Mouse (Mus musculus) ES-Bruce4 (cell line): ENCODE results near the gene Hoxb6. TPM values are rescaled to one million over a fixed set of nuclear protein-coding genes. Genes with fewer than 3 reads are reported as not detected.

Source experiments
- H3K27ac ChIP-seq: 2 replicates; pipeline ENCODE4 v1.5.1; 2012; ENCODE audit warnings: low read length, inconsistent platforms; ENCODE audit not compliant: insufficient read depth
- H3K27me3 ChIP-seq: 2 replicates; pipeline ENCODE4 v1.6.1; 2012; ENCODE audit warnings: mild to moderate bottlenecking, low read length, inconsistent platforms; ENCODE audit not compliant: control insufficient read depth, poor library complexity, insufficient read depth, severe bottlenecking
- H3K36me3 ChIP-seq: 2 replicates; pipeline ENCODE4 v1.6.1; 2012; ENCODE audit warnings: inconsistent platforms, mild to moderate bottlenecking, low read length, moderate library complexity; ENCODE audit not compliant: control insufficient read depth, poor library complexity, insufficient read depth, severe bottlenecking
- H3K4me1 ChIP-seq: one replicate; pipeline ENCODE4 v1.8.1; 2011; ENCODE audit warnings: low read length; ENCODE audit not compliant: control insufficient read depth, insufficient read depth
- H3K4me3 ChIP-seq: 2 replicates; pipeline ENCODE4 v1.5.1; 2011; ENCODE audit warnings: low read depth, mild to moderate bottlenecking, low read length
- H3K9ac ChIP-seq: 2 replicates; pipeline ENCODE4 v1.6.1; 2012; ENCODE audit warnings: low read depth, mild to moderate bottlenecking, inconsistent platforms; ENCODE audit not compliant: poor library complexity, severe bottlenecking
- H3K9me3 ChIP-seq: replicated peaks from 2 replicates; pipeline ENCODE4 v1.6.1; 2012; ENCODE audit warnings: mild to moderate bottlenecking, low read length, inconsistent platforms; ENCODE audit not compliant: control insufficient read depth, poor library complexity, insufficient read depth, severe bottlenecking
- CTCF ChIP-seq: IDR thresholded peaks from one replicate; pipeline ENCODE4 v1.8.1; 2011; ENCODE audit warnings: low read depth, low read length
- EP300 ChIP-seq: IDR thresholded peaks from 2 replicates; pipeline ENCODE4 v1.6.1; 2011; ENCODE audit warnings: low read depth, low read length; ENCODE audit not compliant: insufficient read depth
- POLR2A ChIP-seq: IDR thresholded peaks from one replicate; pipeline ENCODE4 v1.8.1; 2011; ENCODE audit warnings: low read length; ENCODE audit not compliant: insufficient read depth
- polyA plus RNA-seq: library from polyadenylated mRNA; stranded (reverse); fragments of >200 nt; gene quantifications from 2 replicates; pipeline ENCODE4 v1.2.4, GENCODE M21; 2011; ENCODE audit warnings: low read depth; ENCODE audit not compliant: missing spikeins, insufficient read depth, insufficient read length

Hoxb6 gene
- polyA plus RNA-seq, 1 experiment, result not detected

- TF ChIP-seq EP300 (no peak), CTCF (peak; percentile 70)
- Histone ChIP-seq H3K4me3 (no peak overlapping the region), H3K27me3 (peaks cover 52% of the 10 kb centered on the region), H3K9me3 (no peaks in the 10 kb centered on the region), H3K36me3 (no peaks in the 10 kb centered on the region), H3K4me1 (no peaks in the 10 kb centered on the region), H3K27ac (no peak overlapping the region), H3K9ac (no peak overlapping the region)
Observed at GRCm38 (mm10) chr11:96278773-96279172, 13.5 kb upstream of the Hoxb6 start.

GRCm38 (mm10) chr11:96279421-96280233 is 12.6 kb upstream of the Hoxb6 start:
- H3K27me3 ChIP-seq, result peaks cover 53% of the 10 kb centered on the region
- H3K27ac ChIP-seq, result no peak overlapping the region
- no peak for TF ChIP-seq POLR2A
- TF ChIP-seq CTCF, result no peak
- TF ChIP-seq EP300, result no peak
- no peaks in the 10 kb centered on the region for H3K9me3 ChIP-seq
- H3K4me1 ChIP-seq, result no peaks in the 10 kb centered on the region
- H3K4me3 ChIP-seq, result 0 out of 2 replicates have a peak overlapping the region, but pooled peaks have one; percentile 2
- H3K9ac ChIP-seq, result no peak overlapping the region
- no peaks in the 10 kb centered on the region for H3K36me3 ChIP-seq

DNA sequence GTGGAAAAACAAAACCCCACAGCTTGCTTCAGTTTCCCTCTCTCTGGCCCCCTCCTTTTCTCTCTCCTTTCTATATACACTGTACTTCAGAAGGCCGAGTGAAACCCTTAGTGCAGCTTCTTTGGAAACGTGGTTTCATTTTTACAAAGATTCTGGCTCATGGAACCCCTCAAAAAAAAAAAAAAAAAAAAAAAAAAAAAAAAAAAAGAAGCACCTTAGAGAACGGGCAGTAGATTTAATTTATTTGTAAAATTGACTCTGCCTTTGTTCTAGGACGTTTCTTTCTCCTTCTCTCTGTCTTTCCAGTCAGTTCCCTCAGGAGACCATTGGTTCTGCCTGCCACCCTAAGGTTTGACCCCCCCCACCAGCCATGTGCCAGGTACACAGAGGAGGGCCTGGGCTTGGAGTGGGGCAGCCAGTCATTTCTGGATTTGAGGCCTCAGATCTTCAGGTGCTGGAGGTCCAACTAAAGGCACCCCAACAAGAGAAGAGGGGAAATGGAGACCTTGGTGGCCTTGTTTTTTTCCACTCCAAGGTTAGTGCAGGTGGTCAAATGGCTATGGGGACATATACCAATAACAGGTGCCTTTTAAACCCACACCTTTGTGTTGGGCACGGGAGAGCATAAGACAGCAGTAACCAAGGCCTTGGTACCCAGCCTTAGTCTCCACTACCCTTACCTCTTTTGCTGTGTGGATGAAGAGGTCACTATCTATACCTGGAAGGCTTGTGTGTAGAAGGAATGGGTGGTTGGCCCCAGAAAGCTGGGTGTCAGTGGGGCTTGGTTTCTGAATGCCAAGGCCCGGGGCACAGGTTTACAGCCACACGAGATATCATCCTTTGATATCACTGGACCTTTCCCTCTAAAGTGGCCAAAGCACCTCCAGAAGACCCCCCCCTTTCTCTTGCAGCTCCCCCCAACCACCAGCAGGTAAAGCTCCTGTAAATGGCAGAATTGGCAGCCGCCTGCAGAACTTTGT is 11.6 kb upstream of the Hoxb6 start:
- no peak overlapping the region for H3K4me3 ChIP-seq
- H3K9ac ChIP-seq, result no peak overlapping the region
- H3K36me3 ChIP-seq, result no peaks in the 10 kb centered on the region
- H3K27me3 ChIP-seq, result peaks cover 51% of the 10 kb centered on the region
- H3K27ac ChIP-seq, result no peak overlapping the region
- H3K4me1 ChIP-seq, result no peaks in the 10 kb centered on the region
- no peaks in the 10 kb centered on the region for H3K9me3 ChIP-seq
- TF ChIP-seq CTCF, result no peak
- TF ChIP-seq POLR2A, result no peak
- TF ChIP-seq EP300, result no peak

DNA sequence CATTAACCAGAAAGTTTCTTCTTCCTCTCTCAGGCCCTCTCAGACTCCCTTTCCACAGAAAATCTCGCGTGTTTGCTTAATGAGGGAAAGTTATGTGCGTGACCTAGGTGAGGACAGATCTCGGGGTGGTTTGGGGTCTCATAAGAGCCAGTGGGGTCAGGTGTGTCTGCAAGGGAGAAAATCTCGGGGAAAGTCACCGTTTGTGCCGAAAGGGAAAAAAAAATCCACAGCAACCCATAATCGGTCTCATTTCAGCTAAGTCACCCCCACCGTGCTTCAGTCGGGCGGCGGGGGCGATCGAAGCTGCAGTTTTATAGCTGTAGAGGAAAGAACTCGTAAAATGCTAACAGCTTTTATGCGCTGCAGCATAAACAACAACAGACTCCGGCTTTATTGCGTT is 10.9 kb upstream of the Hoxb6 start:
- no peak overlapping the region for H3K4me3 ChIP-seq
- H3K27me3 ChIP-seq, result peaks cover 52% of the 10 kb centered on the region
- H3K27ac ChIP-seq, result no peak overlapping the region
- H3K9me3 ChIP-seq, result no peaks in the 10 kb centered on the region
- no peak overlapping the region for H3K9ac ChIP-seq
- H3K4me1 ChIP-seq, result no peaks in the 10 kb centered on the region
- no peaks in the 10 kb centered on the region for H3K36me3 ChIP-seq
- TF ChIP-seq POLR2A, result no peak
- TF ChIP-seq CTCF, result no peak
- TF ChIP-seq EP300, result no peak

- H3K27ac ChIP-seq, result no peak within 1 kb of the TSS
- TF ChIP-seq EP300 (no peak), POLR2A (no peak), CTCF (no peak)
Observed at GRCm38 (mm10) chr11:96281855-96282570, 10.3 kb upstream of the Hoxb6 start, which contains the start of gene Hoxb8. Gene Hoxb8, plus strand, starts transcription at chr11:96281905.

More at GRCm38 (mm10) chr11:96281855-96282570, 10.3 kb upstream of the Hoxb6 start, which contains the start of gene Hoxb8:
- Histone ChIP-seq H3K9me3 (no peaks in the 10 kb centered on the region), H3K4me3 (no peak within 1 kb of the TSS), H3K4me1 (no peaks in the 10 kb centered on the region), H3K9ac (no peak within 1 kb of the TSS), H3K27me3 (peaks cover 56% of the 10 kb centered on the region), H3K36me3 (no peaks in the 10 kb centered on the region)
